Mouse (Mus musculus): Measurements from ENCODE around the gene Tmtc2.

GRCm38 (mm10) chr10:105144382-105144781, 429.9 kb downstream of the Tmtc2 start:
- TF ChIP-seq POLR2A (IDR thresholded peaks at IDR 0.05; ENCODE audit: control insufficient read depth, extremely low read depth, insufficient read depth, low read length, poor library complexity): no peak
- TF ChIP-seq CTCF (IDR thresholded peaks at IDR 0.05; ENCODE audit: borderline replicate concordance, control insufficient read depth, extremely low read depth, insufficient read depth, low read length, poor library complexity): no peak
